Mouse (Mus musculus): Measurements from ENCODE around the gene Tubb4b. TPM values are rescaled to one million over a fixed set of nuclear protein-coding genes. Genes with fewer than 3 reads are reported as not detected.

The Tubb4b gene
- total and polyA plus RNA-seq, 2 experiments from 2014 or later, result 568 to 827 TPM

DNA sequence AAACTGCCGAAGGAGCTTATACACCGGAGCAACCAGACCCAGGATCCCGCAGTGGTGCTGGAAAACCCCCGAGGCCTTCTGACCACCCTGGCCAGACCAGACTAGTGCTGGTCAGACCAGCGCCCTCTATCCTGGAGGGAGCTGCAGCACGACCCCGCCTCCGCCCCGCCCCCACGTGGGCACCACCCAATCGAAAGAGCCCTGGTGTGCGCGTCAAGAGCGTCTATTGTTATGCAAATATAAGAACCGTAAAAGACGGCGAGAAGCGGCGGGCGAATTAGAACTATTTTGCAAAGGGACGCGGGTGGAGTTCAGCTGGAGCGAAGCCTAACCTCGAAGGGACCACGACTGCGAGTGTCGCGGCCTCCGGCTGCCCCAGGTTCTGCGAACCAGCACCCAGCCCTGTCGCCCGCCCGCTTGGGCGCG lies 44.0 kb downstream of the Tubb4b start, which contains the start of gene Nrarp:
Gene Nrarp, plus strand, starts transcription at position 281 of the 426 bp plus-strand sequence.
- H3K4me1 ChIP-seq (ENCODE audit: insufficient read depth, low read length), result peaks cover 19% of the 10 kb centered on the region
- H3K4me2 ChIP-seq (ENCODE audit: low read depth, low read length), result peak within 1 kb of the TSS; percentile 69
- H3K36me3 ChIP-seq (ENCODE audit: insufficient read depth, low read length), result no peaks in the 10 kb centered on the region
- H3K27me3 ChIP-seq (ENCODE audit: insufficient read depth, low read length), result no peaks in the 10 kb centered on the region
- no peaks in the 10 kb centered on the region for H3K9me3 ChIP-seq (ENCODE audit: low read length)
- H3K4me3 ChIP-seq (ENCODE audit: low read length), result peak within 1 kb of the TSS; percentile 72
- peak within 1 kb of the TSS; percentile 65 for H3K9ac ChIP-seq (replicated peaks; ENCODE audit: low read length)
- peak; percentile 92 for ATAC-seq
- DNase-seq (ENCODE audit: low spot score), result peak; percentile 96
- WGBS, result under 1% methylated on average over 35 of the region's 35 CpGs
- peak; percentile 72 for TF ChIP-seq CTCF (IDR thresholded peaks at IDR 0.05; ENCODE audit: low read depth)
- peak within 1 kb of the TSS; percentile 88 for H3K27ac ChIP-seq

DNA sequence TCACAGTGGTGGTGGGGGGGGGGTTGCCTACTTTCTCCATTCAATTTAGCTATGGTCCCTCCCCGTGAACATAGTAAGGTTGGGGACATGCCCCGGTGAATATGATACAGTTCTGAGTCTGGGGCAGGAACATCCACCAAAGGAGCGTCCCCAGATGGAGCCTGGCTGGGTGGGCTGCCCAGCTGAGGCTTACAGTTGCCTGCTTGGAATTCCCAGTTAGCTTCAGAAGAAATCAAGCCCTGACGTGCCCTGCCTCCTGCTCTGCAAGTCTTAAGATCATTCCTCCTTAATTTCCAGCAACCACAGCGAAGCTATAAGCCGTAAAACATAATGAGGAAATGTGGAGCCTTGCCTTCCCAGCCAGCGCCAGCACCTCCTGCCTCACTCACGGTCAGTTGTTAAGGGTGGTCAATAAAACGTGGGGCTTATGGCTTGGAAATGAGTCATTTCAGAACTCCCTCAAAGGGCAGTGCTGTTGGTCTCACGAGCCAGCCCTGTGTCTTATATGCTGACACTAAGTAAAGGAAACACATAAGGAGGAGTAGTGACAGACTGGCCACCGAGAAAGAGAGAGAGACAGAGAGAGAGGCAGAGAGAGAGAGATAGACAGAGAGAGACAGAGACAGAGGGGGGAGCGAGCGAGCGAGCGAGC lies 44.8 kb downstream of the Tubb4b start:
- DNase-seq (ENCODE audit: low spot score), result no peak
- ATAC-seq, result no peak
- TF ChIP-seq CTCF (IDR thresholded peaks at IDR 0.05; ENCODE audit: low read depth), result no peak
- peak overlapping the region; percentile 72 for H3K4me3 ChIP-seq (ENCODE audit: low read length)
- H3K9ac ChIP-seq (replicated peaks; ENCODE audit: low read length), result peak overlapping the region; percentile 45; the same call in 1 of the 2 replicates
- H3K4me1 ChIP-seq (ENCODE audit: insufficient read depth, low read length), result peaks cover 19% of the 10 kb centered on the region
- H3K9me3 ChIP-seq (ENCODE audit: low read length), result no peaks in the 10 kb centered on the region
- H3K4me2 ChIP-seq (ENCODE audit: low read depth, low read length), result peak overlapping the region; percentile 69
- 26% methylated on average over 15 of the region's 15 CpGs for WGBS
- peak overlapping the region; percentile 88 for H3K27ac ChIP-seq
- H3K27me3 ChIP-seq (ENCODE audit: insufficient read depth, low read length), result no peaks in the 10 kb centered on the region
- no peaks in the 10 kb centered on the region for H3K36me3 ChIP-seq (ENCODE audit: insufficient read depth, low read length)

DNA sequence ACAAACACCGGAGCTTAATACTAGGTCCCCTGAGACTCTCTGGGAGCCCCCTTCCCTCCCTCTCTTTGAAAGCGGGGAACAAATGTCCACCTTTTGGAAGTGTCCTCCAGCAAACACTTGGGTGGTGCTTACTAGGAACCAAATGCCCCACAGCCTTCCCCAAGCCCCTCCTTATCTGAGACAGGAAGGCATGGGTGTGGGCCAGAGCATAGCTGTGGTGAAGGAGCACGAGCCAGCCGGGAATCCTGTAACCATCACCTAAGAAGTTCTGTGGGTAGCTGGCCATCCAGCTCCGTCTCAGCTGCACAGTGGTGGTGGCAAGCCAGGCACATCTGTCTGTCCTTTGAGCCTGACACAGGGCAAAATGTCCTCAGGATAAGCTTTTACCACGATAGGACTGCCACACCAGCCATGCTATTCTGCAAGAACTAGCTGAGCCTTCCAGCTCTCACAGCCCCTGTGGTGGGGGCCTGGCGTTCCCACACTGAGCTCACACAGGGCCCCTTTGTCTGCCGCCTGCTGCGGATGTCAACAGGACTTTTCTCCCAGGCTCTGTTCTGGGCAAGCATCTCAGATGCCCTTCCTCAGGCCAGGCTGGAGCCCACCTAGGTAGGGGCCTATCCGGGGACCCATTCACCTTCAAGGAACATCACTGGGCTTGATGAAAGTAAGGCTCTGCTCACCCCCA lies 46.1 kb downstream of the Tubb4b start:
- no peaks in the 10 kb centered on the region for H3K9me3 ChIP-seq (ENCODE audit: low read length)
- H3K4me2 ChIP-seq (ENCODE audit: low read depth, low read length), result peak overlapping the region; percentile 28; the same call in 1 of the 2 replicates
- WGBS, result 24% methylated on average over 10 of the region's 10 CpGs
- ATAC-seq, result peak; percentile 30; the same call in 1 of the 2 replicates
- peak; percentile 68 for DNase-seq (ENCODE audit: low spot score)
- H3K36me3 ChIP-seq (ENCODE audit: insufficient read depth, low read length), result no peaks in the 10 kb centered on the region
- H3K27me3 ChIP-seq (ENCODE audit: insufficient read depth, low read length), result no peaks in the 10 kb centered on the region
- peak overlapping the region; percentile 81 for H3K27ac ChIP-seq
- TF ChIP-seq CTCF (IDR thresholded peaks at IDR 0.05; ENCODE audit: low read depth), result no peak
- peak overlapping the region; percentile 35; the same call in 1 of the 2 replicates for H3K9ac ChIP-seq (replicated peaks; ENCODE audit: low read length)
- H3K4me1 ChIP-seq (ENCODE audit: insufficient read depth, low read length), result peaks cover 18% of the 10 kb centered on the region
- no peak overlapping the region for H3K4me3 ChIP-seq (ENCODE audit: low read length)

DNA sequence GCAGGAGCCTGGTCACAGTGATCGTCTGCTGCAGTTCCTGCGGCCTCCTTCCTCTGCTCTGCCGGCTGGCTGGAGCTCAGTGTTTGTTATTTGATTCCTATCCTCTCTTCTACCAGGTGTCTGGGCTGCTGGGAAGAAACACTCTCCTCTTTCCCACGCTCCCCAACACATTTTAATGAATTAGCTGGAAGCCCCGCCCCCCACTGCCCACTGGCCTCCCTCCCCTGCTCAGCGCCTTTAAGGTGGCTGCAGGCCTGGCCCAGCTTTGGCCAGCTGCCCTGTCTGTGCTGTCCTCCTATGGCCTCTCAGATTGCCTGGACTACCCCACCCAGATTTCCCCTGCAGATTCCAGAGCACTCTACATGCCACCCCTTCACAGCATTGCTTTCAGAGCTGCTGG lies 46.8 kb downstream of the Tubb4b start:
- peak; percentile 78 for DNase-seq (ENCODE audit: low spot score)
- peak overlapping the region; percentile 35; the same call in 1 of the 2 replicates for H3K9ac ChIP-seq (replicated peaks; ENCODE audit: low read length)

DNA sequence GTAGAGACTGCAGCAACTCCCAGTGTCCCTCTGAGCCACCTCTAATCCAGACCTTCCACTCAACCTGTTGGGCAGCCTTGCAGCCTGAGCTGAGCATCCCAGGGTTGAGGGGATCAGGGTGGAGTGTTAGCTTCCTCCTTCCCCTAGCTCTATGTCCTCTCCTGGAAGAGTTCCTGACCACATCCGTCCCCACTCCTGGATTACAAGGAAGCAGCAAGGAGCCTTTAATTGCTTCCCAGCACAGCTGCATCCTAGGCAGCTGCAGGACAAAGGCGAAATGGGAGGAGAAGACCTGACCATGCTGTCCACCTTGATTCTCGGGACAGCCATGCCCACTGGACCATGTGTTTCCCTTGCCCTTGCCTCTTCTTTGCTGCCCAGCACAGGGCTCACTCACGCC lies 47.4 kb downstream of the Tubb4b start:
- DNase-seq (ENCODE audit: low spot score), result no peak
- no peak for ATAC-seq
- H3K9me3 ChIP-seq (ENCODE audit: low read length), result no peaks in the 10 kb centered on the region
- H3K4me3 ChIP-seq (ENCODE audit: low read length), result no peak overlapping the region
- H3K4me1 ChIP-seq (ENCODE audit: insufficient read depth, low read length), result peaks cover 16% of the 10 kb centered on the region
- WGBS, result 33% methylated on average over 4 of the region's 4 CpGs
- no peaks in the 10 kb centered on the region for H3K36me3 ChIP-seq (ENCODE audit: insufficient read depth, low read length)
- peak overlapping the region; percentile 81 for H3K27ac ChIP-seq
- H3K4me2 ChIP-seq (ENCODE audit: low read depth, low read length), result peak overlapping the region; percentile 28; the same call in 1 of the 2 replicates
- H3K27me3 ChIP-seq (ENCODE audit: insufficient read depth, low read length), result no peaks in the 10 kb centered on the region
- 0 out of 2 replicates have a peak overlapping the region, but pooled peaks have one; percentile 1 for H3K9ac ChIP-seq (replicated peaks; ENCODE audit: low read length)
- no peak for TF ChIP-seq CTCF (IDR thresholded peaks at IDR 0.05; ENCODE audit: low read depth)

More for the DNA sequence above, 46.8 kb downstream of the Tubb4b start:
- Histone ChIP-seq H3K27me3 (ENCODE audit: insufficient read depth, low read length) (no peaks in the 10 kb centered on the region), H3K4me1 (ENCODE audit: insufficient read depth, low read length) (peaks cover 16% of the 10 kb centered on the region), H3K4me3 (ENCODE audit: low read length) (no peak overlapping the region), H3K36me3 (ENCODE audit: insufficient read depth, low read length) (no peaks in the 10 kb centered on the region), H3K4me2 (ENCODE audit: low read depth, low read length) (peak overlapping the region; percentile 28; the same call in 1 of the 2 replicates), H3K27ac (peak overlapping the region; percentile 81), H3K9me3 (ENCODE audit: low read length) (no peaks in the 10 kb centered on the region)
- WGBS, result 10% methylated on average over 6 of the region's 6 CpGs
- ATAC-seq, result peak; percentile 44
- TF ChIP-seq CTCF (IDR thresholded peaks at IDR 0.05; ENCODE audit: low read depth), result no peak

DNA sequence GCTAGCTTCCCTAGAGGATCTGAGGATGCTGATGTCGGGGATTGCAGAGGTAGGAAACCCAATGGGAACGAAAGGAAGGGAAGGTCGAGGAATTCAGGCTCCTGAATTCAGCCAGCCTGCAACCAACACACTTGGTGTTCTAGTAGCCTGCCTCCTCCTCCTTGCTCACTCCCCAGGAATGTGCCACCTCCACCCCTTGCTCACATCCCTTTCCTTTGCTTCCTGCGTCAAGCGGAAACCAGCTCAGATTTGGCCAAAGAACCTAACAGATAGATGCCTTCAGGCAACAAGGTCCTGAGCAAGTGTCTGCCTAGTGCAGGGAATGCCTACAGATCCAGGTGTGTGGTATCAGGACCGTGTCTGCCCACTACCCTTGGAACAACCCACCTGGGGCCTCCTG lies 47.9 kb downstream of the Tubb4b start:
- Histone ChIP-seq H3K4me1 (ENCODE audit: insufficient read depth, low read length) (peaks cover 16% of the 10 kb centered on the region), H3K9ac (replicated peaks; ENCODE audit: low read length) (no peak overlapping the region), H3K9me3 (ENCODE audit: low read length) (no peaks in the 10 kb centered on the region), H3K36me3 (ENCODE audit: insufficient read depth, low read length) (no peaks in the 10 kb centered on the region), H3K27ac (peak overlapping the region; percentile 81; the same call in 1 of the 2 replicates), H3K4me3 (ENCODE audit: low read length) (no peak overlapping the region), H3K4me2 (ENCODE audit: low read depth, low read length) (no peak overlapping the region), H3K27me3 (ENCODE audit: insufficient read depth, low read length) (no peaks in the 10 kb centered on the region)
- WGBS, result 71% methylated on average over 6 of the region's 6 CpGs
- DNase-seq (ENCODE audit: low spot score) (no peak), ATAC-seq (no peak)
- TF ChIP-seq CTCF (IDR thresholded peaks at IDR 0.05; ENCODE audit: low read depth), result no peak
